Mouse (Mus musculus) bone marrow macrophage, adult 2 months (primary cell): ENCODE data around the gene Klhl8. TPM values are rescaled to one million over a fixed set of nuclear protein-coding genes. Genes with fewer than 3 reads are reported as not detected.

ENCODE experiments used
- H3K27ac ChIP-seq: 2 replicates; pipeline ENCODE4 v1.5.1; 2012; ENCODE audit warnings: low read depth, low read length; ENCODE audit not compliant: insufficient read depth
- H3K4me1 ChIP-seq: 2 replicates; pipeline ENCODE4 v1.6.1; 2012; ENCODE audit warnings: low read length; ENCODE audit not compliant: control insufficient read depth, insufficient read depth
- H3K4me3 ChIP-seq: 2 replicates; pipeline ENCODE4 v1.5.1; 2012; ENCODE audit warnings: mild to moderate bottlenecking, low read length, moderate library complexity; ENCODE audit not compliant: insufficient read depth
- CTCF ChIP-seq: IDR thresholded peaks from 2 replicates; pipeline ENCODE4 v1.5.1; 2012; ENCODE audit warnings: low read depth, mild to moderate bottlenecking, low read length, moderate library complexity
- POLR2A ChIP-seq: IDR thresholded peaks from 2 replicates; pipeline ENCODE4 v1.6.1; 2012; ENCODE audit warnings: mild to moderate bottlenecking, low read depth, low read length, borderline replicate concordance
- polyA plus RNA-seq: library from polyadenylated mRNA; stranded (reverse); fragments of >200 nt; gene quantifications from 2 replicates; pipeline ENCODE4 v1.2.4, GENCODE M21; 2012; ENCODE audit not compliant: missing spikeins, insufficient read depth, insufficient read length

Klhl8 gene
- polyA plus RNA-seq, 1 experiment: 2.8 TPM

- Histone ChIP-seq H3K27ac (no peak overlapping the region), H3K4me3 (no peak overlapping the region), H3K4me1 (no peaks in the 10 kb centered on the region)
- no peak for TF ChIP-seq POLR2A
- no peak for TF ChIP-seq CTCF
Measured at GRCm38 (mm10) chr5:103889766-103890165, 21.3 kb downstream of the Klhl8 start.

GRCm38 (mm10) chr5:103863759-103864158 lies 47.3 kb downstream of the Klhl8 start:
- H3K27ac ChIP-seq: no peak overlapping the region
- H3K4me3 ChIP-seq: no peak overlapping the region
- no peaks in the 10 kb centered on the region for H3K4me1 ChIP-seq
- TF ChIP-seq POLR2A (no peak), CTCF (no peak)

- no peaks in the 10 kb centered on the region for H3K4me1 ChIP-seq
- H3K4me3 ChIP-seq: no peak overlapping the region
- H3K27ac ChIP-seq: no peak overlapping the region
- TF ChIP-seq POLR2A (no peak), CTCF (no peak)
Measured at GRCm38 (mm10) chr5:103860622-103861021, 50.4 kb downstream of the Klhl8 start.

- TF ChIP-seq CTCF: no peak
- no peak for TF ChIP-seq POLR2A
- Histone ChIP-seq H3K4me1 (peaks cover 3% of the 10 kb centered on the region; the same call in 1 of the 2 replicates), H3K27ac (no peak overlapping the region), H3K4me3 (no peak overlapping the region)
Measured at GRCm38 (mm10) chr5:103857151-103857550, 53.9 kb downstream of the Klhl8 start.

- peaks cover 3% of the 10 kb centered on the region; the same call in 1 of the 2 replicates for H3K4me1 ChIP-seq
- H3K27ac ChIP-seq: no peak overlapping the region
- no peak overlapping the region for H3K4me3 ChIP-seq
- TF ChIP-seq POLR2A (no peak), CTCF (no peak)
Measured at GRCm38 (mm10) chr5:103856286-103857009, 54.6 kb downstream of the Klhl8 start.

GRCm38 (mm10) chr5:103855483-103856211 lies 55.4 kb downstream of the Klhl8 start:
- TF ChIP-seq POLR2A (no peak), CTCF (no peak)
- Histone ChIP-seq H3K4me3 (no peak overlapping the region), H3K4me1 (peaks cover 3% of the 10 kb centered on the region; the same call in 1 of the 2 replicates), H3K27ac (no peak overlapping the region)

- Histone ChIP-seq H3K4me1 (peaks cover 3% of the 10 kb centered on the region; the same call in 1 of the 2 replicates), H3K27ac (no peak overlapping the region), H3K4me3 (no peak overlapping the region)
- TF ChIP-seq CTCF (no peak), POLR2A (no peak)
Measured at GRCm38 (mm10) chr5:103854807-103855194, 56.3 kb downstream of the Klhl8 start.

- no peak for TF ChIP-seq POLR2A
- TF ChIP-seq CTCF: no peak
- Histone ChIP-seq H3K4me1 (peaks cover 3% of the 10 kb centered on the region; the same call in 1 of the 2 replicates), H3K4me3 (no peak overlapping the region), H3K27ac (no peak overlapping the region)
Measured at GRCm38 (mm10) chr5:103854041-103854806, 56.8 kb downstream of the Klhl8 start.

GRCm38 (mm10) chr5:103852756-103853549 lies 58.1 kb downstream of the Klhl8 start:
- peaks cover 3% of the 10 kb centered on the region; the same call in 1 of the 2 replicates for H3K4me1 ChIP-seq
- no peak overlapping the region for H3K4me3 ChIP-seq
- H3K27ac ChIP-seq: no peak overlapping the region
- TF ChIP-seq POLR2A (no peak), CTCF (no peak)
